Mouse (Mus musculus) ES-Bruce4 (cell line): ENCODE measurements around the gene Tldc2. TPM values are rescaled to one million over a fixed set of nuclear protein-coding genes. Genes with fewer than 3 reads are reported as not detected.

ENCODE experiments used
- H3K27ac ChIP-seq: 2 replicates; pipeline ENCODE4 v1.5.1; 2012; ENCODE audit warnings: low read length, inconsistent platforms; ENCODE audit not compliant: insufficient read depth
- H3K27me3 ChIP-seq: 2 replicates; pipeline ENCODE4 v1.6.1; 2012; ENCODE audit warnings: mild to moderate bottlenecking, low read length, inconsistent platforms; ENCODE audit not compliant: control insufficient read depth, poor library complexity, insufficient read depth, severe bottlenecking
- H3K36me3 ChIP-seq: 2 replicates; pipeline ENCODE4 v1.6.1; 2012; ENCODE audit warnings: inconsistent platforms, mild to moderate bottlenecking, low read length, moderate library complexity; ENCODE audit not compliant: control insufficient read depth, poor library complexity, insufficient read depth, severe bottlenecking
- H3K4me1 ChIP-seq: one replicate; pipeline ENCODE4 v1.8.1; 2011; ENCODE audit warnings: low read length; ENCODE audit not compliant: control insufficient read depth, insufficient read depth
- H3K4me3 ChIP-seq: 2 replicates; pipeline ENCODE4 v1.5.1; 2011; ENCODE audit warnings: low read depth, mild to moderate bottlenecking, low read length
- H3K9ac ChIP-seq: 2 replicates; pipeline ENCODE4 v1.6.1; 2012; ENCODE audit warnings: low read depth, mild to moderate bottlenecking, inconsistent platforms; ENCODE audit not compliant: poor library complexity, severe bottlenecking
- H3K9me3 ChIP-seq: replicated peaks from 2 replicates; pipeline ENCODE4 v1.6.1; 2012; ENCODE audit warnings: mild to moderate bottlenecking, low read length, inconsistent platforms; ENCODE audit not compliant: control insufficient read depth, poor library complexity, insufficient read depth, severe bottlenecking
- CTCF ChIP-seq: IDR thresholded peaks from one replicate; pipeline ENCODE4 v1.8.1; 2011; ENCODE audit warnings: low read depth, low read length
- EP300 ChIP-seq: IDR thresholded peaks from 2 replicates; pipeline ENCODE4 v1.6.1; 2011; ENCODE audit warnings: low read depth, low read length; ENCODE audit not compliant: insufficient read depth
- POLR2A ChIP-seq: IDR thresholded peaks from one replicate; pipeline ENCODE4 v1.8.1; 2011; ENCODE audit warnings: low read length; ENCODE audit not compliant: insufficient read depth
- polyA plus RNA-seq: library from polyadenylated mRNA; stranded (reverse); fragments of >200 nt; gene quantifications from 2 replicates; pipeline ENCODE4 v1.2.4, GENCODE M21; 2011; ENCODE audit warnings: low read depth; ENCODE audit not compliant: missing spikeins, insufficient read depth, insufficient read length

The Tldc2 gene
- polyA plus RNA-seq, 1 experiment = not detected

- H3K36me3 ChIP-seq = no peaks in the 10 kb centered on the region
- no peaks in the 10 kb centered on the region for H3K27me3 ChIP-seq
- H3K27ac ChIP-seq = no peak overlapping the region
- peaks cover 7% of the 10 kb centered on the region for H3K4me1 ChIP-seq
- TF ChIP-seq POLR2A (no peak), EP300 (no peak), CTCF (no peak)
- no peaks in the 10 kb centered on the region for H3K9me3 ChIP-seq
- no peak overlapping the region for H3K9ac ChIP-seq
- no peak overlapping the region for H3K4me3 ChIP-seq
These were observed 17.0 kb upstream of the Tldc2 start for GRCm38 (mm10) chr2:157069755-157070315.

GRCm38 (mm10) chr2:157070365-157070764 lies 16.5 kb upstream of the Tldc2 start:
- H3K27ac ChIP-seq = no peak overlapping the region
- TF ChIP-seq EP300 = no peak
- no peak for TF ChIP-seq CTCF
- TF ChIP-seq POLR2A = no peak
- H3K9ac ChIP-seq = no peak overlapping the region
- no peaks in the 10 kb centered on the region for H3K9me3 ChIP-seq
- no peak overlapping the region for H3K4me3 ChIP-seq
- peaks cover 5% of the 10 kb centered on the region for H3K4me1 ChIP-seq
- H3K36me3 ChIP-seq = no peaks in the 10 kb centered on the region
- H3K27me3 ChIP-seq = no peaks in the 10 kb centered on the region

- H3K9me3 ChIP-seq = no peaks in the 10 kb centered on the region
- H3K9ac ChIP-seq = no peak overlapping the region
- H3K27ac ChIP-seq = no peak overlapping the region
- no peaks in the 10 kb centered on the region for H3K36me3 ChIP-seq
- peaks cover 1% of the 10 kb centered on the region for H3K4me1 ChIP-seq
- TF ChIP-seq CTCF (no peak), POLR2A (no peak), EP300 (no peak)
- no peak overlapping the region for H3K4me3 ChIP-seq
- no peaks in the 10 kb centered on the region for H3K27me3 ChIP-seq
These were observed 15.3 kb upstream of the Tldc2 start for GRCm38 (mm10) chr2:157071556-157071955.

- no peak overlapping the region for H3K9ac ChIP-seq
- no peaks in the 10 kb centered on the region for H3K36me3 ChIP-seq
- no peaks in the 10 kb centered on the region for H3K27me3 ChIP-seq
- no peak overlapping the region for H3K27ac ChIP-seq
- peaks cover 1% of the 10 kb centered on the region for H3K4me1 ChIP-seq
- no peak overlapping the region for H3K4me3 ChIP-seq
- H3K9me3 ChIP-seq = no peaks in the 10 kb centered on the region
- TF ChIP-seq EP300 (no peak), CTCF (no peak), POLR2A (no peak)
These were observed 14.4 kb upstream of the Tldc2 start for GRCm38 (mm10) chr2:157072316-157072990.

GRCm38 (mm10) chr2:157073378-157074052 lies 13.3 kb upstream of the Tldc2 start:
- no peaks in the 10 kb centered on the region for H3K9me3 ChIP-seq
- H3K4me3 ChIP-seq = no peak overlapping the region
- no peak overlapping the region for H3K9ac ChIP-seq
- H3K27ac ChIP-seq = no peak overlapping the region
- H3K4me1 ChIP-seq = peaks cover 1% of the 10 kb centered on the region
- no peaks in the 10 kb centered on the region for H3K36me3 ChIP-seq
- TF ChIP-seq EP300 (no peak), CTCF (no peak), POLR2A (no peak)
- peaks cover 3% of the 10 kb centered on the region; the same call in 1 of the 2 replicates for H3K27me3 ChIP-seq

- Histone ChIP-seq H3K9me3 (no peaks in the 10 kb centered on the region), H3K27ac (no peak overlapping the region), H3K4me1 (peaks cover 1% of the 10 kb centered on the region), H3K27me3 (peaks cover 3% of the 10 kb centered on the region; the same call in 1 of the 2 replicates), H3K9ac (no peak overlapping the region), H3K36me3 (no peaks in the 10 kb centered on the region), H3K4me3 (no peak overlapping the region)
- TF ChIP-seq EP300 (no peak), CTCF (no peak)
These were observed 12.6 kb upstream of the Tldc2 start for GRCm38 (mm10) chr2:157074186-157074724.
